Mouse (Mus musculus): ENCODE data around the gene Arl5c.

DNA sequence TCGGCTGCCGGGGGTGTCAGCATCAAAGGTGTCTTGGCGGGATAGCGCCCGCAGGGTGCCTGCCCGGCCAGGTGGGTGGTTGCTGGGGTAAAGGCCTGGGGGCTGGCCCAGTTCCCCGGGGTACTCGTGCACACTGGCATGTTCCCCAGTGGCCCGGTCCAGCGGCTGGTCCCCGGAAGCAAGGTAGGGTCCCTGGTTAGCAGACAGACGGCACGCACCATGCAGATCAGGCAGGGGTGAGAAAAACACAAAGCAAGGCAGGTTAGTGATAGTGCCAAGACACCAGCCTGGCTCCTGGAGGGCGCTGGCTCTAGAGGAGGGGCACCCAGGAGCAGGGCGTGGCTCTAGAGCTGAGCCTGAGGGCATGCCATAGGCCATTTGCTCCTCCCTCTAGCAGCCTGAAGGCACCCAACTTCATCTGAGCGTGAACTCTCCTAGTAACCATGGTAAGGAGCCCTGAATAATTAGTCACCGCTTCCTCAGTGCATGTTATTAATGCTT is 7.2 kb upstream of the Arl5c start:
- TF ChIP-seq POLR2A (IDR thresholded peaks at IDR 0.05; ENCODE audit: low read depth, low read length) (no peak), CTCF (IDR thresholded peaks at IDR 0.05; ENCODE audit: extremely low read depth, insufficient read depth, insufficient read length, insufficient replicate concordance) (no peak)
